Mouse (Mus musculus): Measurements from ENCODE around the gene Tmco4. TPM values are rescaled to one million over a fixed set of nuclear protein-coding genes. Genes with fewer than 3 reads are reported as not detected.

Gene Tmco4
- 0.80 and 1.2 TPM in 2 replicates for polyA plus RNA-seq (2015; fragmentation: Nextera tagmentation; extraction: Ambion mirVana)

GRCm38 (mm10) chr4:138972827-138973718 is at the start of gene Tmco4:
Gene Tmco4 (plus strand): TSS chr4:138972888.
- peak within 1 kb of the TSS; percentile 90 for H3K4me2 ChIP-seq
- H3K9ac ChIP-seq, result peak within 1 kb of the TSS; percentile 78
- no peaks in the 10 kb centered on the region for H3K36me3 ChIP-seq
- H3K27me3 ChIP-seq, result no peaks in the 10 kb centered on the region
- no peaks in the 10 kb centered on the region for H3K9me3 ChIP-seq
- H3K27ac ChIP-seq (replicated peaks), result 0 out of 2 replicates have a peak within 1 kb of the TSS, but pooled peaks have one; percentile 18
- peak within 1 kb of the TSS; percentile 48 for H3K4me3 ChIP-seq
- 1% methylated on average over 59 of the region's 60 CpGs for WGBS
- peaks cover 19% of the 10 kb centered on the region for H3K4me1 ChIP-seq (replicated peaks)
- peak; percentile 64 for ATAC-seq (ENCODE audit: low read depth)

- Histone ChIP-seq H3K27ac (replicated peaks) (no peak overlapping the region), H3K9me3 (no peaks in the 10 kb centered on the region), H3K4me1 (replicated peaks) (peaks cover 31% of the 10 kb centered on the region), H3K27me3 (no peaks in the 10 kb centered on the region), H3K9ac (no peak overlapping the region), H3K4me2 (no peak overlapping the region), H3K4me3 (no peak overlapping the region), H3K36me3 (no peaks in the 10 kb centered on the region)
- ATAC-seq (ENCODE audit: low read depth), result no peak
- 44% methylated on average over 2 of the region's 2 CpGs for WGBS
These were observed 47.1 kb upstream of the Tmco4 start for GRCm38 (mm10) chr4:138925561-138925960.

GRCm38 (mm10) chr4:138933862-138934261 is 38.8 kb upstream of the Tmco4 start:
- 77% methylated on average over 3 of the region's 3 CpGs for WGBS
- ATAC-seq (ENCODE audit: low read depth), result no peak

GRCm38 (mm10) chr4:138934456-138935145 is 38.1 kb upstream of the Tmco4 start:
- WGBS, result 87% methylated on average over 11 of the region's 11 CpGs
- no peaks in the 10 kb centered on the region for H3K4me1 ChIP-seq (replicated peaks)
- H3K4me2 ChIP-seq, result no peak overlapping the region

More at GRCm38 (mm10) chr4:138933862-138934261, 38.8 kb upstream of the Tmco4 start:
- H3K9ac ChIP-seq, result no peak overlapping the region
- H3K4me2 ChIP-seq, result no peak overlapping the region
- H3K27me3 ChIP-seq, result no peaks in the 10 kb centered on the region
- H3K36me3 ChIP-seq, result no peaks in the 10 kb centered on the region
- H3K4me3 ChIP-seq, result no peak overlapping the region
- no peak overlapping the region for H3K27ac ChIP-seq (replicated peaks)
- no peaks in the 10 kb centered on the region for H3K9me3 ChIP-seq
- H3K4me1 ChIP-seq (replicated peaks), result no peaks in the 10 kb centered on the region

GRCm38 (mm10) chr4:138938495-138939269 is 34.0 kb upstream of the Tmco4 start:
- Histone ChIP-seq H3K4me2 (no peak overlapping the region), H3K9me3 (no peaks in the 10 kb centered on the region), H3K36me3 (no peaks in the 10 kb centered on the region), H3K27ac (replicated peaks) (no peak overlapping the region), H3K9ac (no peak overlapping the region), H3K27me3 (no peaks in the 10 kb centered on the region), H3K4me3 (no peak overlapping the region), H3K4me1 (replicated peaks) (peaks cover 5% of the 10 kb centered on the region; the same call in 1 of the 2 replicates)
- no peak for ATAC-seq (ENCODE audit: low read depth)
- 80% methylated on average over 10 of the region's 10 CpGs for WGBS

More at GRCm38 (mm10) chr4:138934456-138935145, 38.1 kb upstream of the Tmco4 start:
- Histone ChIP-seq H3K9ac (no peak overlapping the region), H3K27me3 (no peaks in the 10 kb centered on the region), H3K9me3 (no peaks in the 10 kb centered on the region), H3K36me3 (no peaks in the 10 kb centered on the region), H3K4me3 (no peak overlapping the region), H3K27ac (replicated peaks) (no peak overlapping the region)
- no peak for ATAC-seq (ENCODE audit: low read depth)

- no peak overlapping the region for H3K9ac ChIP-seq
- no peak for ATAC-seq (ENCODE audit: low read depth)
- H3K9me3 ChIP-seq, result no peaks in the 10 kb centered on the region
- no peaks in the 10 kb centered on the region for H3K27me3 ChIP-seq
- H3K27ac ChIP-seq (replicated peaks), result no peak overlapping the region
- peaks cover 5% of the 10 kb centered on the region; the same call in 1 of the 2 replicates for H3K4me1 ChIP-seq (replicated peaks)
- H3K36me3 ChIP-seq, result no peaks in the 10 kb centered on the region
- 64% methylated on average over 4 of the region's 4 CpGs for WGBS
- no peak overlapping the region for H3K4me2 ChIP-seq
- H3K4me3 ChIP-seq, result no peak overlapping the region
These were observed 33.2 kb upstream of the Tmco4 start for GRCm38 (mm10) chr4:138939481-138939880.

GRCm38 (mm10) chr4:138941401-138941800 is 31.3 kb upstream of the Tmco4 start:
- Histone ChIP-seq H3K4me2 (no peak overlapping the region), H3K27me3 (no peaks in the 10 kb centered on the region), H3K9ac (no peak overlapping the region), H3K9me3 (no peaks in the 10 kb centered on the region), H3K4me1 (replicated peaks) (peaks cover 5% of the 10 kb centered on the region; the same call in 1 of the 2 replicates), H3K27ac (replicated peaks) (no peak overlapping the region), H3K36me3 (no peaks in the 10 kb centered on the region), H3K4me3 (no peak overlapping the region)
- 40% methylated on average over 6 of the region's 7 CpGs for WGBS
- ATAC-seq (ENCODE audit: low read depth), result no peak

GRCm38 (mm10) chr4:138941966-138942365 is 30.7 kb upstream of the Tmco4 start:
- Histone ChIP-seq H3K4me1 (replicated peaks) (peaks cover 5% of the 10 kb centered on the region; the same call in 1 of the 2 replicates), H3K4me2 (no peak overlapping the region), H3K4me3 (no peak overlapping the region), H3K27ac (replicated peaks) (no peak overlapping the region), H3K36me3 (no peaks in the 10 kb centered on the region), H3K27me3 (no peaks in the 10 kb centered on the region), H3K9ac (no peak overlapping the region), H3K9me3 (no peaks in the 10 kb centered on the region)
- 63% methylated on average over 6 of the region's 6 CpGs for WGBS
- no peak for ATAC-seq (ENCODE audit: low read depth)

GRCm38 (mm10) chr4:138943730-138944129 is 29.0 kb upstream of the Tmco4 start:
- H3K4me2 ChIP-seq, result no peak overlapping the region
- peaks cover 5% of the 10 kb centered on the region; the same call in 1 of the 2 replicates for H3K4me1 ChIP-seq (replicated peaks)
- H3K27me3 ChIP-seq, result no peaks in the 10 kb centered on the region
- H3K4me3 ChIP-seq, result no peak overlapping the region
- H3K9me3 ChIP-seq, result no peaks in the 10 kb centered on the region
- WGBS, result 27% methylated on average over 15 of the region's 15 CpGs
- H3K27ac ChIP-seq (replicated peaks), result no peak overlapping the region
- H3K36me3 ChIP-seq, result no peaks in the 10 kb centered on the region
- no peak for ATAC-seq (ENCODE audit: low read depth)
- H3K9ac ChIP-seq, result no peak overlapping the region

- Histone ChIP-seq H3K27ac (replicated peaks) (no peak overlapping the region), H3K9ac (no peak overlapping the region), H3K36me3 (no peaks in the 10 kb centered on the region), H3K4me3 (no peak overlapping the region), H3K4me1 (replicated peaks) (no peaks in the 10 kb centered on the region), H3K4me2 (no peak overlapping the region), H3K27me3 (peaks cover 5% of the 10 kb centered on the region; the same call in 1 of the 2 replicates), H3K9me3 (0 out of 2 replicates have a peak, but pooled peaks cover 7% of the 10 kb centered on the region)
- ATAC-seq (ENCODE audit: low read depth), result no peak
- 82% methylated on average over 2 of the region's 2 CpGs for WGBS
These were observed 24.4 kb upstream of the Tmco4 start for GRCm38 (mm10) chr4:138948257-138948656.

- Histone ChIP-seq H3K27ac (replicated peaks) (no peak overlapping the region), H3K4me1 (replicated peaks) (no peaks in the 10 kb centered on the region), H3K4me2 (no peak overlapping the region), H3K9me3 (no peaks in the 10 kb centered on the region), H3K4me3 (no peak overlapping the region), H3K9ac (no peak overlapping the region), H3K27me3 (no peaks in the 10 kb centered on the region), H3K36me3 (no peaks in the 10 kb centered on the region)
- 88% methylated on average over 9 of the region's 9 CpGs for WGBS
- ATAC-seq (ENCODE audit: low read depth), result no peak
These were observed 14.1 kb upstream of the Tmco4 start for GRCm38 (mm10) chr4:138958612-138959011.

Data from neural tube, embryonic 13.5 days (tissue).